Mouse (Mus musculus) heart, postnatal 0 days (tissue): ENCODE data around the gene Upp2. TPM values are rescaled to one million over a fixed set of nuclear protein-coding genes. Genes with fewer than 3 reads are reported as not detected.

Experiments used
- ATAC-seq: fragments of 200-750 bp; cut with Nextera tagmentation; 2 replicates; pipeline ENCODE4 v1.8.0; 2017; ENCODE audit warnings: low read depth, moderate number of reproducible peaks, moderate library complexity; ENCODE audit not compliant: insufficient read depth
- DNase-seq: peaks from one replicate; pipeline ENCODE4 v3.0.0-alpha.2; 2016; ENCODE audit warnings: low spot score
- H3K27ac ChIP-seq: fragments of 300-500 bp; sonication (generic); 2 replicates; pipeline ENCODE4 v1.5.1; 2014; ENCODE audit warnings: low read depth, mild to moderate bottlenecking
- H3K27me3 ChIP-seq: fragments of 300-500 bp; sonication (generic); 2 replicates; pipeline ENCODE4 v1.6.1; 2014; ENCODE audit warnings: low read length, mixed read lengths; ENCODE audit not compliant: control insufficient read depth, insufficient read depth
- H3K36me3 ChIP-seq: fragments of 300-500 bp; sonication (generic); replicated peaks from 2 replicates; pipeline ENCODE4 v1.6.1; 2014; ENCODE audit warnings: low read length, mixed read lengths; ENCODE audit not compliant: control insufficient read depth, insufficient read depth
- H3K4me1 ChIP-seq: fragments of 300-500 bp; sonication (generic); 2 replicates; pipeline ENCODE4 v1.6.1; 2014; ENCODE audit warnings: antibody characterized with exemption; ENCODE audit not compliant: control insufficient read depth, insufficient read depth
- H3K4me2 ChIP-seq: fragments of 300-500 bp; sonication (generic); 2 replicates; pipeline ENCODE4 v1.6.1; 2014; ENCODE audit warnings: low read depth, mild to moderate bottlenecking, low read length, moderate library complexity
- H3K4me3 ChIP-seq: fragments of 300-500 bp; sonication (generic); 2 replicates; pipeline ENCODE4 v1.5.1; 2014; ENCODE audit warnings: low read depth, low read length
- H3K9ac ChIP-seq: fragments of 300-500 bp; sonication (generic); replicated peaks from 2 replicates; pipeline ENCODE4 v1.6.1; 2014; ENCODE audit warnings: low read depth, low read length, mixed read lengths
- H3K9me3 ChIP-seq: fragments of 300-500 bp; sonication (generic); replicated peaks from 2 replicates; pipeline ENCODE4 v1.6.1; 2016; ENCODE audit warnings: low read length; ENCODE audit not compliant: control insufficient read depth
- CTCF ChIP-seq: IDR thresholded peaks from 2 replicates; pipeline ENCODE4 v1.5.1; 2016; ENCODE audit warnings: antibody characterized with exemption, control low read depth, low read depth
- EP300 ChIP-seq: IDR thresholded peaks from 2 replicates; pipeline ENCODE4 v1.6.1; 2016; ENCODE audit warnings: antibody characterized with exemption, low read depth
- WGBS: fragments of 180-500 bp; shearing (Covaris S2); extraction: QIAGEN DNeasy Blood & Tissue Kit; methylation state at CpG from one replicate; pipeline ENCODE4 v1.1.7; 2014; 5-methylcytosine and 5-hydroxymethylcytosine counted together
- polyA plus RNA-seq: library from polyadenylated mRNA; unstranded; fragments of >200 nt; fragmentation: Nextera tagmentation; extraction: Ambion mirVana; gene quantifications from 2 replicates; pipeline ENCODE4 v1.2.1, GENCODE M21; 2015
- total RNA-seq: library from RNA; depleted of rRNA; stranded (reverse); fragments of >200 nt; gene quantifications from 2 replicates; pipeline ENCODE4 v1.2.3, GENCODE M21; 2014; ENCODE audit warnings: low replicate concordance

Gene Upp2
- total and polyA plus RNA-seq, 2 experiments from 2014 or later = 0.92 to 4.3 TPM

DNA sequence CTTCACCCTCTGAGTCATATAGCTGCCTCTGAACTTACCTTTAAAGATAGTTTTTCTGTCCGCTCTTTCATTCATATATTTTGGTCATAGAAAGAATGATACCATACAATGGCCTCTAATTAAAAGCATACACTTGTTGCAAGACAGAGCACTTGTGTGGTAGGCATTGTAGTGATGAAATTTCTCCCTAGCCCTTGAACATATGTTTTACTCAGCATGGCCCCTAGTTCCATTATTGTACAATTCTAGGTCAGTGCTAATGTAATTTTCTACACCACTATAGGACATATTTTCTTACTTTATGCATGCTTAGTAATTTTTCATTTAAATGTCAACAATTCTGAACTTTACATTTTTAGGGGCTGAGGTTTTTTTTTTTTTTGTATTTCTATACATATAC, 89.9 kb downstream of the Upp2 start:
- DNase-seq (no peak), ATAC-seq (no peak)
- Histone ChIP-seq H3K9ac (no peak overlapping the region), H3K4me3 (no peak overlapping the region), H3K9me3 (peaks cover 5% of the 10 kb centered on the region), H3K4me1 (no peaks in the 10 kb centered on the region), H3K36me3 (no peaks in the 10 kb centered on the region), H3K27ac (no peak overlapping the region), H3K4me2 (no peak overlapping the region), H3K27me3 (no peaks in the 10 kb centered on the region)
- WGBS = 93% methylated on average over 1 of the region's 1 CpGs
- TF ChIP-seq EP300 (no peak), CTCF (no peak)

- DNase-seq = no peak
- Histone ChIP-seq H3K9me3 (peaks cover 5% of the 10 kb centered on the region), H3K4me3 (no peak overlapping the region), H3K9ac (no peak overlapping the region), H3K27me3 (no peaks in the 10 kb centered on the region), H3K4me1 (no peaks in the 10 kb centered on the region), H3K36me3 (no peaks in the 10 kb centered on the region), H3K27ac (no peak overlapping the region), H3K4me2 (no peak overlapping the region)
- WGBS = 88% methylated on average over 10 of the region's 10 CpGs
- TF ChIP-seq EP300 (no peak), CTCF (no peak)
- ATAC-seq = no peak
Measured at GRCm38 (mm10) chr2:58657855-58658254, 90.8 kb downstream of the Upp2 start.

- 69% methylated on average over 13 of the region's 13 CpGs for WGBS
- Histone ChIP-seq H3K27ac (no peak overlapping the region), H3K27me3 (no peaks in the 10 kb centered on the region), H3K4me2 (no peak overlapping the region), H3K9ac (no peak overlapping the region), H3K4me3 (no peak overlapping the region), H3K9me3 (peaks cover 5% of the 10 kb centered on the region), H3K4me1 (no peaks in the 10 kb centered on the region), H3K36me3 (no peaks in the 10 kb centered on the region)
- no peak for DNase-seq
- no peak for ATAC-seq
- TF ChIP-seq CTCF = no peak
- no peak for TF ChIP-seq EP300
Measured at GRCm38 (mm10) chr2:58660591-58660990, 93.5 kb downstream of the Upp2 start.

DNA sequence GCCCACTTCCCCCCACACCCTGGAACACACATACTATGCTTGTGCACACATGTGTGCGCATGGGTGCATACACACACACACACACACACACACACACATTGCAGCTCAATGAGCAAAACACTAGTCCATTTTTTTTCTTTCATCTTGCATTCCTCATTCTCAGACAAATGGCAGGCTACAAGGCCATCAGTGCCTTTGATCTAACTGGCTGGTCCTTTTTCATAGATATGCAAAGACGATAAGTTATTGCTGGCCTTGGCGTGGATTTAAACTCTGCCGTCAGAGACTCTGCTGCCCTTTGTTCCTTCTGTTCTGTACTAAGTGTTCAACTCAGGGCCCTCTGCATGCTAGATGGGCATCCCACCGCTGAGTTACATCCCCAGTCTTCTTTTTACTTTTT, 94.0 kb downstream of the Upp2 start:
- Histone ChIP-seq H3K27ac (no peak overlapping the region), H3K36me3 (no peaks in the 10 kb centered on the region), H3K4me3 (no peak overlapping the region), H3K4me1 (no peaks in the 10 kb centered on the region), H3K4me2 (no peak overlapping the region), H3K27me3 (no peaks in the 10 kb centered on the region), H3K9me3 (peaks cover 5% of the 10 kb centered on the region), H3K9ac (no peak overlapping the region)
- DNase-seq (no peak), ATAC-seq (no peak)
- TF ChIP-seq EP300 (no peak), CTCF (no peak)
- WGBS = 79% methylated on average over 5 of the region's 5 CpGs

DNA sequence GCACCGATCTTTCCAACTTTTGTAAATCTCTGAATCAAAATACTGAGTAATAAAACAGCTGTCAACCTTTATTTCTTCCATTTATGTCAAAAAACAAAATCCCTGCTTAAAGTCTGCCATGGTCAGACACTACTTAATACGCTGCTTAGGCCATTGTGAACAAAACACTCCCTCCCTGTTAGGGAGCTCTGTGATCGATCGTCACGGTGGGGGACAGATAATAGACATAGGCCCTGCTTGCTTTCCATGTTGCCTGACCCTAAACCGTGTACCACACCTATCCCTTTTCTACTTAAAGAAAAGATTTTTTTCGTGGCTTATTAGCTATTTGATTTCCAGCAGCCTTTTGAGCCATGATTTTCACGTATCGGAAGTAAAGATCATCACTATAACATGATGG, 95.6 kb downstream of the Upp2 start:
- DNase-seq (no peak), ATAC-seq (no peak)
- Histone ChIP-seq H3K27me3 (no peaks in the 10 kb centered on the region), H3K36me3 (no peaks in the 10 kb centered on the region), H3K4me1 (no peaks in the 10 kb centered on the region), H3K4me2 (no peak overlapping the region), H3K9ac (no peak overlapping the region), H3K4me3 (no peak overlapping the region), H3K27ac (no peak overlapping the region), H3K9me3 (peaks cover 2% of the 10 kb centered on the region)
- TF ChIP-seq EP300 = no peak
- no peak for TF ChIP-seq CTCF
- WGBS = 89% methylated on average over 9 of the region's 9 CpGs

DNA sequence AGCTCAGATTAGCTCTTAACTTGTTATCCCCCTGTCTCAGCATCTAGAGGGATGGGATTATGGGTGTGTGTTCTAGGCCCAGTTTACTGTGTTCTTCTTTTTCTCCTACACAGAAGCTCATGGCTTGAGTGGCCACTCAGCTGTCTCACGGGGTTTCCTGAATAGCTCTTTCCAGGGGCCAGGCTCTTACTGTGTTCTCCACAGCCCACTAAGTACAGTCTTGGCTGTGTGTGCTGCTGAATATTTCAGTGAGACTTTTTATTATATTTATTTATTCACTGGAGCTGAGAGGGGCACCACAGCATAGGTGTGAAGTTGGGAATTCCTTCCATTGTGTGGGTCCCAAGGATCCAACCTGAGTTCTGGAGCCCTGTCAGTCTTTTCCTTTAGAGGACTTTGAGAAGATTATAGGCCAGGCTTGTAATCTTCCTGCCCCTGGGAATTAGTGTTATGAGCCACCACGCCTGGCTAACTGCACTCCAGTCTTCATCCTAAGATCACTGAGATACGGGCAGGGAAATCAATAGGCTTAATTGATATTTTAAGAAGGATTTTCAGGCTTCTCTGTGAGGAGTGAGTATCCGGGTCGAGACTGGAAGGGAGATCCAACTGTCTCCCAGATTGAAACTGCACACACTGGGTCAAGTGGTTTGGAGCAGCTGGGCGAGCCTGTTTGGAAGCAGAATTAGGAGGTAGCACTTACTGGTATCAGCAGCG, 96.5 kb downstream of the Upp2 start:
- no peaks in the 10 kb centered on the region for H3K4me1 ChIP-seq
- no peaks in the 10 kb centered on the region for H3K9me3 ChIP-seq
- no peak overlapping the region for H3K4me2 ChIP-seq
- no peak overlapping the region for H3K27ac ChIP-seq
- H3K27me3 ChIP-seq = no peaks in the 10 kb centered on the region
- 80% methylated on average over 7 of the region's 7 CpGs for WGBS
- no peak overlapping the region for H3K9ac ChIP-seq
- ATAC-seq (no peak), DNase-seq (no peak)
- H3K4me3 ChIP-seq = no peak overlapping the region
- no peak for TF ChIP-seq EP300
- no peak for TF ChIP-seq CTCF
- no peaks in the 10 kb centered on the region for H3K36me3 ChIP-seq
